Mouse (Mus musculus) limb, embryonic 11.5 days (tissue): ENCODE results near the gene Sorcs2. TPM values are rescaled to one million over a fixed set of nuclear protein-coding genes. Genes with fewer than 3 reads are reported as not detected.

ENCODE experiments used
- ATAC-seq: fragments of 200-750 bp; cut with Nextera tagmentation; 2 replicates; pipeline ENCODE4 v1.8.0; 2017; ENCODE audit warnings: low read depth; ENCODE audit not compliant: insufficient number of reproducible peaks, low FRiP score, low TSS enrichment
- DNase-seq: peaks from one replicate; pipeline ENCODE4 v3.0.0-alpha.2; 2015; ENCODE audit warnings: low spot score
- H3K27ac ChIP-seq: fragments of 300-500 bp; sonication (generic); replicated peaks from 2 replicates; pipeline ENCODE4 v1.5.1; 2014; ENCODE audit warnings: low read depth, mild to moderate bottlenecking, low read length
- H3K27me3 ChIP-seq: fragments of 300-500 bp; sonication (generic); 2 replicates; pipeline ENCODE4 v1.6.1; 2014; ENCODE audit warnings: mild to moderate bottlenecking, low read length, mixed read lengths; ENCODE audit not compliant: control insufficient read depth, insufficient read depth
- H3K36me3 ChIP-seq: fragments of 300-500 bp; sonication (generic); 2 replicates; pipeline ENCODE4 v1.6.1; 2014; ENCODE audit warnings: mild to moderate bottlenecking, low read length, moderate library complexity, mixed read lengths; ENCODE audit not compliant: control insufficient read depth, insufficient read depth
- H3K4me1 ChIP-seq: fragments of 300-500 bp; sonication (generic); 2 replicates; pipeline ENCODE4 v1.6.1; 2014; ENCODE audit warnings: low read length, mixed read lengths; ENCODE audit not compliant: control insufficient read depth, insufficient read depth
- H3K4me2 ChIP-seq: fragments of 300-500 bp; sonication (generic); 2 replicates; pipeline ENCODE4 v1.6.1; 2014; ENCODE audit warnings: low read depth, mild to moderate bottlenecking, moderate library complexity; ENCODE audit not compliant: severe bottlenecking
- H3K4me3 ChIP-seq: fragments of 300-500 bp; sonication (generic); 2 replicates; pipeline ENCODE4 v1.5.1; 2014; ENCODE audit warnings: low read depth, low read length
- H3K9ac ChIP-seq: fragments of 300-500 bp; sonication (generic); 2 replicates; pipeline ENCODE4 v1.6.1; 2014; ENCODE audit warnings: mild to moderate bottlenecking, low read length
- H3K9me3 ChIP-seq: fragments of 300-500 bp; sonication (generic); 2 replicates; pipeline ENCODE4 v1.6.1; 2016; ENCODE audit warnings: low read length; ENCODE audit not compliant: control insufficient read depth
- WGBS: fragments of 180-500 bp; shearing (Covaris S2); extraction: QIAGEN DNeasy Blood & Tissue Kit; methylation state at CpG from one replicate; pipeline ENCODE4 v1.1.7; 2014; 5-methylcytosine and 5-hydroxymethylcytosine counted together
- polyA plus RNA-seq: library from polyadenylated mRNA; unstranded; fragments of >200 nt; fragmentation: Nextera tagmentation; extraction: Ambion mirVana; gene quantifications from 2 replicates; pipeline ENCODE4 v1.2.1, GENCODE M21; 2014

Gene Sorcs2
- polyA plus RNA-seq, 1 experiment from 2014 or later: 6.4 TPM

- no peak overlapping the region for H3K9ac ChIP-seq
- H3K9me3 ChIP-seq: no peaks in the 10 kb centered on the region
- H3K36me3 ChIP-seq: no peaks in the 10 kb centered on the region
- no peak overlapping the region for H3K4me3 ChIP-seq
- WGBS: 81% methylated on average over 23 of the region's 23 CpGs
- H3K27me3 ChIP-seq: no peaks in the 10 kb centered on the region
- no peak overlapping the region for H3K27ac ChIP-seq
- DNase-seq (no peak), ATAC-seq (no peak)
- H3K4me1 ChIP-seq: peaks cover 11% of the 10 kb centered on the region; the same call in 1 of the 2 replicates
- H3K4me2 ChIP-seq: no peak overlapping the region
Observed at GRCm38 (mm10) chr5:36228405-36229370, 169.3 kb downstream of the Sorcs2 start.

DNA sequence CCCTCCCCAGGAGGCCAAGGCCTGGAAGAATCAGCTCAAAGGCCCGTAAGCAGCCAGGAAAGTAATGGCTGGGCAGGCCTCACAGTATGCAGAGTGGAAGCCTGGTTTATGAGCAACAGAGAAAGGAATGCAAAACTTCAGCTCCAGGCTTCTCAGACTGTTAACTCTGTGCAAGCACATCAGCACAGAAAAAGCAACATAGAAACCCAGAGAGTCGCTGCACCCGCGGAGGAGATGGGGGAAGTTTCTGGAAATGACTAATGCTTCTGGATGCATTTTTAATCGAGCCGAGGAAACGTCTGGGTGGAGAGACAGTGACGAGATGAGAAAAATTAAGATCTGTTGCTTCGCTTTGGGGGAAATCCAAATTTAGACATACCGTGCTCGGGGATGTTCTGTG, 171.6 kb downstream of the Sorcs2 start:
- no peak for ATAC-seq
- DNase-seq: no peak
- Histone ChIP-seq H3K4me1 (peaks cover 11% of the 10 kb centered on the region; the same call in 1 of the 2 replicates), H3K9ac (no peak overlapping the region), H3K36me3 (no peaks in the 10 kb centered on the region), H3K27ac (no peak overlapping the region), H3K4me3 (no peak overlapping the region), H3K4me2 (no peak overlapping the region), H3K9me3 (no peaks in the 10 kb centered on the region), H3K27me3 (no peaks in the 10 kb centered on the region)
- 73% methylated on average over 11 of the region's 11 CpGs for WGBS

- no peaks in the 10 kb centered on the region for H3K27me3 ChIP-seq
- H3K9me3 ChIP-seq: no peaks in the 10 kb centered on the region
- H3K4me1 ChIP-seq: peaks cover 11% of the 10 kb centered on the region; the same call in 1 of the 2 replicates
- DNase-seq (no peak), ATAC-seq (no peak)
- H3K9ac ChIP-seq: no peak overlapping the region
- no peak overlapping the region for H3K4me2 ChIP-seq
- WGBS: 80% methylated on average over 7 of the region's 7 CpGs
- no peak overlapping the region for H3K4me3 ChIP-seq
- no peak overlapping the region for H3K27ac ChIP-seq
- H3K36me3 ChIP-seq: no peaks in the 10 kb centered on the region
Observed at GRCm38 (mm10) chr5:36225855-36226254, 172.1 kb downstream of the Sorcs2 start.

DNA sequence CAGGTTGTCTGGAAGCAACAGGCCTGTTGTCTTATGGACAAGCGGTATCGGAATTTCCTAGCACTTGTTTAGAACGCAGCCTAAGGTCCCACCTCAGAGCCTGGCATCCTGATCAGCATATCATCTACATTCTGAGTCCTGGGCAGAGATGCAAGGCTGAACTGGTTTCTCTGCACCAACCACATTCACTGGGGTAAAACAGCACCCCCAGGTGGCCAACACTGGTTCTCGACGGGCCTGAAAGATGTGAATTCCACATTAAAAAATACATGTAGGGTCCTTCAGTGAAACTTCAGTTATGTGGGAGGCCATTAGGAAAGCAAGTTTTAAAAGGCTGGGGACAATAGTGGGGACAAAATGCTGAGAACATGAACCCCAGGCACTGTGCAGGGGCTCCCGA, 174.2 kb downstream of the Sorcs2 start:
- 72% methylated on average over 6 of the region's 6 CpGs for WGBS
- H3K4me2 ChIP-seq: no peak overlapping the region
- H3K9me3 ChIP-seq: no peaks in the 10 kb centered on the region; the same call in 1 of the 2 replicates
- ATAC-seq (no peak), DNase-seq (peak; percentile 69)
- no peaks in the 10 kb centered on the region for H3K27me3 ChIP-seq
- peaks cover 8% of the 10 kb centered on the region; the same call in 1 of the 2 replicates for H3K4me1 ChIP-seq
- no peak overlapping the region for H3K27ac ChIP-seq
- H3K4me3 ChIP-seq: no peak overlapping the region
- H3K9ac ChIP-seq: no peak overlapping the region
- H3K36me3 ChIP-seq: no peaks in the 10 kb centered on the region

GRCm38 (mm10) chr5:36220626-36221025, 177.3 kb downstream of the Sorcs2 start:
- H3K27ac ChIP-seq: no peak overlapping the region
- H3K4me1 ChIP-seq: no peaks in the 10 kb centered on the region
- no peaks in the 10 kb centered on the region for H3K36me3 ChIP-seq
- H3K9me3 ChIP-seq: no peaks in the 10 kb centered on the region; the same call in 1 of the 2 replicates
- no peak for DNase-seq
- 75% methylated on average over 6 of the region's 6 CpGs for WGBS
- H3K27me3 ChIP-seq: no peaks in the 10 kb centered on the region
- ATAC-seq: no peak
- no peak overlapping the region for H3K4me2 ChIP-seq
- H3K9ac ChIP-seq: no peak overlapping the region
- no peak overlapping the region for H3K4me3 ChIP-seq

DNA sequence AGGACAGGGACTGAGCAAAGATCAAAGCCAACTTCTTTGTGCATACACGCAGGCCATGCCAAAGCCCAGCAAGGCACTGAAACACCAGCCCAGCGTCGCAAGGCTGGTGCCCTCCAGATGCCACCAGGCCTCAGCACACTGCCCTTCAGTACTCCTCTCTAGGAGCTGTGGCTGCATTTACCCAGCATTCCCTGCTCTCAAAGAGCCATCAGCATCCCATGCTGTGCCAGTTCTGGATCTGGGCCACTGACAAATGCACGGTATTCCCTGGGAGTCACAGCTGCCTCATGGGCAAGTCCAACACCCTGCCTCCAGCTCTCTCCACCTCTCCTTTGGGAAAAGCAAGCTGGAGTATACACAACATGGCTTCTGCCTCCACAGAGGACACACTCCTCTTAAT, 177.8 kb downstream of the Sorcs2 start:
- Histone ChIP-seq H3K27me3 (no peaks in the 10 kb centered on the region), H3K4me2 (no peak overlapping the region), H3K4me1 (no peaks in the 10 kb centered on the region), H3K36me3 (no peaks in the 10 kb centered on the region), H3K27ac (no peak overlapping the region), H3K9me3 (no peaks in the 10 kb centered on the region; the same call in 1 of the 2 replicates), H3K4me3 (no peak overlapping the region), H3K9ac (no peak overlapping the region)
- 94% methylated on average over 4 of the region's 4 CpGs for WGBS
- DNase-seq (no peak), ATAC-seq (no peak)

- Histone ChIP-seq H3K27ac (no peak overlapping the region), H3K4me2 (no peak overlapping the region), H3K36me3 (no peaks in the 10 kb centered on the region), H3K9ac (no peak overlapping the region), H3K4me3 (no peak overlapping the region), H3K9me3 (no peaks in the 10 kb centered on the region), H3K4me1 (no peaks in the 10 kb centered on the region), H3K27me3 (no peaks in the 10 kb centered on the region)
- no peak for ATAC-seq
- 88% methylated on average over 10 of the region's 10 CpGs for WGBS
- DNase-seq: no peak
Observed at GRCm38 (mm10) chr5:36213310-36213709, 184.6 kb downstream of the Sorcs2 start.

DNA sequence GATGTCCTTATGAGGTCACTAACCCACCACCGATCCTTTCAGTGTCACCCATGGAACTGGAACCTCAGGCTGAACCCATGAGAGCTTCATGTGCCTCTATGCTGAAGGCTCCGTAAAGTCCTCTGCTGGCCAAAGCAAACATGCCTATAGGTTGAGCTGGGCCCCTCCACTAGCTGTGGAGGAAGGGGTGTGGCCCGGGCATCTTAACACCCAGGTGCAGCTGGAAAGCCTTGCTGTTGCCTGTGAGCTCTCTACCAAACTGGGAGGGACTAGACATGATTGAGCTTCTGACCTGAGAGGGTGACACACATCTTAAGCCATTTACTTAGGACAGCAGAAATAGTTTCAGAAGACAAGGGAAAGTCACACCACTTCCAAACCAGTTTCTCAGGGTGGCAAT, 189.1 kb downstream of the Sorcs2 start:
- Histone ChIP-seq H3K27me3 (no peaks in the 10 kb centered on the region), H3K9ac (no peak overlapping the region), H3K9me3 (no peaks in the 10 kb centered on the region), H3K4me1 (no peaks in the 10 kb centered on the region), H3K27ac (no peak overlapping the region), H3K4me2 (no peak overlapping the region), H3K36me3 (no peaks in the 10 kb centered on the region), H3K4me3 (no peak overlapping the region)
- DNase-seq: no peak
- 80% methylated on average over 3 of the region's 3 CpGs for whole genome bisulfite sequencing
- ATAC-seq: no peak
